Mouse (Mus musculus) MEL (cell line): ENCODE data around the gene Wfdc2.

Experiments
- CHD2 ChIP-seq: IDR thresholded peaks from 2 replicates; pipeline ENCODE4 v1.6.1; 2011; ENCODE audit warnings: low read length, improper control_type of control experiment
- CTCF ChIP-seq, 3 experiments: IDR thresholded peaks in 2 of 3; conservative IDR thresholded peaks in 1 of 3; 2 replicates each; pipeline ENCODE4 v1.5.1; 2011 to 2012; ENCODE audit warnings: low read length in 3 of 3, low read depth in 2 of 3, mild to moderate bottlenecking in 2 of 3, improper control_type of control experiment in 1 of 3, inconsistent platforms in 1 of 3, mixed read lengths in 1 of 3, moderate library complexity in 1 of 3; ENCODE audit not compliant: control insufficient read depth in 1 of 3, insufficient read depth in 1 of 3, poor library complexity in 1 of 3, severe bottlenecking in 1 of 3
- HCFC1 ChIP-seq: IDR thresholded peaks from 2 replicates; pipeline ENCODE4 v1.6.1; 2012; ENCODE audit warnings: low read depth, mild to moderate bottlenecking, inconsistent platforms, low read length, improper control_type of control experiment, moderate library complexity
- JUND ChIP-seq: IDR thresholded peaks from 2 replicates; pipeline ENCODE4 v1.6.1; 2011; ENCODE audit warnings: low read depth, mild to moderate bottlenecking, improper control_type of control experiment, low read length
- MYC ChIP-seq: IDR thresholded peaks from 2 replicates; pipeline ENCODE4 v1.6.1; 2011; ENCODE audit warnings: low read depth, mild to moderate bottlenecking, low read length, improper control_type of control experiment, moderate library complexity
- POLR2A ChIP-seq, 2 experiments: IDR thresholded peaks; 2 replicates each; pipeline ENCODE4 v1.6.1; 2011 to 2012; ENCODE audit warnings: low read length in 2 of 2, mild to moderate bottlenecking in 2 of 2, control low read depth in 1 of 2, improper control_type of control experiment in 1 of 2, low read depth in 1 of 2, moderate library complexity in 1 of 2; ENCODE audit not compliant: control insufficient read depth in 1 of 2, insufficient read depth in 1 of 2, poor library complexity in 1 of 2
- RAD21 ChIP-seq: IDR thresholded peaks from 2 replicates; pipeline ENCODE4 v1.6.1; 2011; ENCODE audit warnings: mild to moderate bottlenecking, low read depth, low read length, improper control_type of control experiment
- SMC3 ChIP-seq: IDR thresholded peaks from 2 replicates; pipeline ENCODE4 v1.6.1; 2011; ENCODE audit warnings: low read depth, low read length, improper control_type of control experiment
- USF1 ChIP-seq: IDR thresholded peaks from 2 replicates; pipeline ENCODE4 v1.6.1; 2014; ENCODE audit warnings: low read depth, mild to moderate bottlenecking, inconsistent platforms, low read length, improper control_type of control experiment, moderate library complexity
- ZNF384 ChIP-seq: IDR thresholded peaks from 2 replicates; pipeline ENCODE4 v1.6.1; 2012; ENCODE audit warnings: low read depth, mild to moderate bottlenecking, inconsistent platforms, low read length, improper control_type of control experiment

GRCm38 (mm10) chr2:164600179-164600578 is 38.0 kb downstream of the Wfdc2 start:
- TF ChIP-seq POLR2A (IDR thresholded peaks at IDR 0.05; ENCODE audit: control insufficient read depth in 1 of 2, insufficient read depth in 1 of 2, low read depth in 1 of 2, low read length in 2 of 2, poor library complexity in 1 of 2) = no peak
- no peak for TF ChIP-seq USF1
- no peak for TF ChIP-seq ZNF384
- no peak for TF ChIP-seq CHD2
- peak; percentile 25 for TF ChIP-seq RAD21
- peak; percentile 50 for TF ChIP-seq SMC3
- TF ChIP-seq CTCF (IDR thresholded peaks at IDR 0.05 in 2 of 3, conservative IDR thresholded peaks at IDR 0.05 in 1 of 3; ENCODE audit: control insufficient read depth in 1 of 3, insufficient read depth in 1 of 3, low read depth in 2 of 3, low read length in 3 of 3, poor library complexity in 1 of 3, severe bottlenecking in 1 of 3) = peak; percentile 55 to 57 (median 56)
- 0 out of 2 replicates have a peak, but pooled peaks have one; percentile 20 for TF ChIP-seq MYC
- TF ChIP-seq JUND = no peak
- no peak for TF ChIP-seq HCFC1
